Mouse (Mus musculus) myocyte (in vitro differentiated cells): ENCODE data around the gene Gm9972. TPM values are rescaled to one million over a fixed set of nuclear protein-coding genes. Genes with fewer than 3 reads are reported as not detected.

ENCODE experiments used
- H3K27me3 ChIP-seq: one replicate; pipeline ENCODE4 v1.6.1; 2011; ENCODE audit not compliant: control insufficient read depth, insufficient read depth, insufficient read length
- H3K36me3 ChIP-seq: one replicate; pipeline ENCODE4 v1.6.1; 2011; ENCODE audit not compliant: control insufficient read depth, insufficient read depth
- H3K4me2 ChIP-seq: one replicate; pipeline ENCODE4 v1.6.1; 2011; ENCODE audit warnings: low read depth, control low read depth
- H3K4me3 ChIP-seq: one replicate; pipeline ENCODE4 v1.5.1; 2011; ENCODE audit warnings: mild to moderate bottlenecking, control low read depth, moderate library complexity
- H3K79me2 ChIP-seq: one replicate; pipeline ENCODE4 v1.6.1; 2011; ENCODE audit not compliant: control insufficient read depth, insufficient read depth
- H3ac ChIP-seq: one replicate; pipeline ENCODE4 v1.6.1; 2011; ENCODE audit not compliant: control insufficient read depth, insufficient read length
- CEBPB ChIP-seq: IDR thresholded peaks from 2 replicates; pipeline ENCODE4 v1.6.1; 2011; ENCODE audit warnings: mild to moderate bottlenecking, moderate library complexity; ENCODE audit not compliant: poor library complexity, insufficient read depth, severe bottlenecking
- E2F4 ChIP-seq: IDR thresholded peaks from one replicate; pipeline ENCODE4 v1.6.1; 2011; ENCODE audit warnings: mild to moderate bottlenecking, control low read depth, moderate library complexity; ENCODE audit not compliant: insufficient read depth
- MAX ChIP-seq: IDR thresholded peaks from one replicate; pipeline ENCODE4 v1.6.1; 2011; ENCODE audit warnings: low read depth, mild to moderate bottlenecking, control low read depth
- MYOD1 ChIP-seq, 3 experiments: IDR thresholded peaks; one replicate each; pipeline ENCODE4 v1.6.1; 2011; ENCODE audit warnings: control low read depth in 2 of 3, low read depth in 2 of 3, mild to moderate bottlenecking in 2 of 3, moderate library complexity in 1 of 3; ENCODE audit not compliant: insufficient read length in 2 of 3, control insufficient read depth in 1 of 3
- MYOG ChIP-seq, 3 experiments: IDR thresholded peaks; one replicate each; pipeline ENCODE4 v1.6.1; 2011; ENCODE audit warnings: control low read depth in 2 of 3, low read depth in 2 of 3, mild to moderate bottlenecking in 2 of 3; ENCODE audit not compliant: insufficient read length in 2 of 3, control insufficient read depth in 1 of 3, insufficient read depth in 1 of 3
- POLR2A ChIP-seq: IDR thresholded peaks from one replicate; pipeline ENCODE4 v1.6.1; 2011; ENCODE audit warnings: low read depth, mild to moderate bottlenecking, control low read depth, moderate library complexity; ENCODE audit not compliant: insufficient read length
- POLR2AphosphoS2 ChIP-seq: IDR thresholded peaks from one replicate; pipeline ENCODE4 v1.6.1; 2011; ENCODE audit warnings: low read depth, control low read depth; ENCODE audit not compliant: insufficient read length
- REST ChIP-seq: IDR thresholded peaks from one replicate; pipeline ENCODE4 v1.6.1; 2011; ENCODE audit warnings: mild to moderate bottlenecking, control low read depth, moderate library complexity; ENCODE audit not compliant: insufficient read depth, insufficient read length
- SRF ChIP-seq: IDR thresholded peaks from one replicate; pipeline ENCODE4 v1.6.1; 2011; ENCODE audit warnings: low read depth; ENCODE audit not compliant: control insufficient read depth, insufficient read length
- TCF12 ChIP-seq: IDR thresholded peaks from one replicate; pipeline ENCODE4 v1.6.1; 2011; ENCODE audit warnings: mild to moderate bottlenecking, control low read depth; ENCODE audit not compliant: poor library complexity, insufficient read depth, severe bottlenecking
- TCF3 ChIP-seq: IDR thresholded peaks from one replicate; pipeline ENCODE4 v1.6.1; 2011; ENCODE audit warnings: low read depth, control low read depth; ENCODE audit not compliant: insufficient read length
- USF1 ChIP-seq: IDR thresholded peaks from one replicate; pipeline ENCODE4 v1.6.1; 2011; ENCODE audit warnings: low read depth, mild to moderate bottlenecking, control low read depth, moderate library complexity
- polyA plus RNA-seq: library from polyadenylated mRNA; unstranded; fragments of >200 nt; fragmentation: generic; extraction: Trizol; gene quantifications from one replicate; pipeline ENCODE4 v1.2.1, GENCODE M21; 2012; ENCODE audit warnings: missing spikeins

Gene Gm9972
- not detected for polyA plus RNA-seq

GRCm38 (mm10) chr11:43035446-43035845 is at the start of gene Gm9972:
TSS of gene Gm9972 (plus strand) at chr11:43035746.
- H3K4me2 ChIP-seq, result no peak within 1 kb of the TSS
- no peak within 1 kb of the TSS for H3ac ChIP-seq
- H3K4me3 ChIP-seq, result no peak within 1 kb of the TSS
- no peak for TF ChIP-seq TCF12
- TF ChIP-seq REST, result no peak
- no peak for TF ChIP-seq TCF3
- no peak for TF ChIP-seq MAX
- no peak for TF ChIP-seq SRF
- no peak for TF ChIP-seq MYOD1 (IDR thresholded peaks at IDR 0.05; ENCODE audit: control insufficient read depth in 1 of 3, insufficient read length in 2 of 3, low read depth in 2 of 3)
- no peak for TF ChIP-seq CEBPB
- TF ChIP-seq POLR2A, result no peak
- TF ChIP-seq MYOG (IDR thresholded peaks at IDR 0.05; ENCODE audit: control insufficient read depth in 1 of 3, insufficient read depth in 1 of 3, insufficient read length in 2 of 3, low read depth in 2 of 3), result no peak
- TF ChIP-seq POLR2AphosphoS2, result no peak
- TF ChIP-seq E2F4, result no peak
- no peak for TF ChIP-seq USF1
- H3K27me3 ChIP-seq, result no peaks in the 10 kb centered on the region
- H3K79me2 ChIP-seq, result no peaks in the 10 kb centered on the region
- H3K36me3 ChIP-seq, result no peaks in the 10 kb centered on the region

GRCm38 (mm10) chr11:42999188-42999587 is 36.4 kb upstream of the Gm9972 start:
- Histone ChIP-seq H3K27me3 (no peaks in the 10 kb centered on the region), H3K4me3 (no peak overlapping the region), H3ac (no peak overlapping the region), H3K79me2 (no peaks in the 10 kb centered on the region), H3K36me3 (no peaks in the 10 kb centered on the region), H3K4me2 (no peak overlapping the region)
- TF ChIP-seq TCF12, result no peak
- TF ChIP-seq CEBPB, result no peak
- TF ChIP-seq E2F4, result no peak
- TF ChIP-seq MYOD1 (IDR thresholded peaks at IDR 0.05; ENCODE audit: control insufficient read depth in 1 of 3, insufficient read length in 2 of 3, low read depth in 2 of 3), result no peak
- no peak for TF ChIP-seq SRF
- no peak for TF ChIP-seq USF1
- TF ChIP-seq TCF3, result no peak
- TF ChIP-seq POLR2AphosphoS2, result no peak
- TF ChIP-seq MYOG (IDR thresholded peaks at IDR 0.05; ENCODE audit: control insufficient read depth in 1 of 3, insufficient read depth in 1 of 3, insufficient read length in 2 of 3, low read depth in 2 of 3), result no peak
- TF ChIP-seq MAX, result no peak

GRCm38 (mm10) chr11:43011941-43012340 is 23.6 kb upstream of the Gm9972 start:
- no peaks in the 10 kb centered on the region for H3K36me3 ChIP-seq
- no peak overlapping the region for H3K4me2 ChIP-seq
- no peaks in the 10 kb centered on the region for H3K79me2 ChIP-seq
- TF ChIP-seq E2F4 (no peak), CEBPB (no peak), USF1 (no peak), POLR2A (no peak), TCF12 (no peak), POLR2AphosphoS2 (no peak), TCF3 (no peak), REST (no peak), MYOD1 (IDR thresholded peaks at IDR 0.05; ENCODE audit: control insufficient read depth in 1 of 3, insufficient read length in 2 of 3, low read depth in 2 of 3) (no peak), MAX (no peak), SRF (no peak), MYOG (IDR thresholded peaks at IDR 0.05; ENCODE audit: control insufficient read depth in 1 of 3, insufficient read depth in 1 of 3, insufficient read length in 2 of 3, low read depth in 2 of 3) (no peak)
- no peak overlapping the region for H3ac ChIP-seq
- no peaks in the 10 kb centered on the region for H3K27me3 ChIP-seq
- no peak overlapping the region for H3K4me3 ChIP-seq

- Histone ChIP-seq H3K27me3 (no peaks in the 10 kb centered on the region), H3K4me2 (no peak overlapping the region), H3K4me3 (no peak overlapping the region), H3K36me3 (no peaks in the 10 kb centered on the region), H3ac (no peak overlapping the region), H3K79me2 (no peaks in the 10 kb centered on the region)
- TF ChIP-seq TCF12 (no peak), POLR2AphosphoS2 (no peak), MYOG (IDR thresholded peaks at IDR 0.05; ENCODE audit: control insufficient read depth in 1 of 3, insufficient read depth in 1 of 3, insufficient read length in 2 of 3, low read depth in 2 of 3) (no peak)
These were observed 22.6 kb upstream of the Gm9972 start for GRCm38 (mm10) chr11:43012980-43013379.

GRCm38 (mm10) chr11:43023109-43023688 is 12.3 kb upstream of the Gm9972 start:
- Histone ChIP-seq H3K79me2 (no peaks in the 10 kb centered on the region), H3K4me3 (no peak overlapping the region), H3K27me3 (no peaks in the 10 kb centered on the region), H3K36me3 (no peaks in the 10 kb centered on the region), H3ac (no peak overlapping the region), H3K4me2 (no peak overlapping the region)
- TF ChIP-seq SRF, result no peak
- no peak for TF ChIP-seq TCF3
- TF ChIP-seq MYOD1 (IDR thresholded peaks at IDR 0.05; ENCODE audit: control insufficient read depth in 1 of 3, insufficient read length in 2 of 3, low read depth in 2 of 3), result no peak
- TF ChIP-seq REST, result no peak
- TF ChIP-seq TCF12, result no peak
- no peak for TF ChIP-seq USF1
- TF ChIP-seq MAX, result no peak
- no peak for TF ChIP-seq E2F4
- TF ChIP-seq POLR2AphosphoS2, result no peak
- TF ChIP-seq MYOG (IDR thresholded peaks at IDR 0.05; ENCODE audit: control insufficient read depth in 1 of 3, insufficient read depth in 1 of 3, insufficient read length in 2 of 3, low read depth in 2 of 3), result no peak
- no peak for TF ChIP-seq CEBPB
